Mouse (Mus musculus) 416B (cell line): ENCODE results near the gene Madcam1.

ENCODE experiments used
- DNase-seq: peaks from one replicate; pipeline ENCODE4 v3.0.0; 2011; ENCODE audit warnings: low read depth

Madcam1 gene

GRCm38 (mm10) chr10:79712029-79712428 lies 47.7 kb downstream of the Madcam1 start:
- peak; percentile 80 for DNase-seq

DNA sequence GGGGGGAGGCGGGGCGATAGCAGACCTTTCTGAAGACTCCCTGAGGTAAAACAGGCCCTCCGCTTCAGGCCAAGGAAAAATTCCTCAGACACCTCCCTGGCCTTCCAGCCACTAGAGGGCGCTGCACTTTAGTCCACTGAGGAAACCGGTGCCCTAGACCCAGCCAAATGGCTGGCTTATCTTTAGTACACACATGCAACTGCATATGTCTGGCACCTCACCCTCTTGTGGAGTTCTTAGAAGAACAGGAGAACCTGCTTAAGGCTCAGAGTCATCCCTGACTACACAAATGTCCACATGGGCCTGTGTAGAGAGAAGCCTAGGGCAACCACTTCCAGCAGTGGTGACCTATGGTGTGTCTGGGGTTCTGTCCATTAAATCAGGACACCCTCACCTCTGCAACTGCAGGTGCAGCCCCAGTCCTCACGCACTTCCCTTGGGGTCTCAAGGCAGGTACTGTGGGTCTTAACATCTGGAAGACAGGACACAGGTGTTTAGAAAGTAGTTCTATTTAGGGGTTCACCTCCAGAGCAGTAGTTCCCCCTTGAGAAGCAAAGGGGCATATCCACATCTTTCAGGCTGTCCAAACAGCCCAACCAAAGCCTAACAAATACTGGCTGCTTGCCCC lies 48.3 kb downstream of the Madcam1 start:
- peak; percentile 83 for DNase-seq

- no peak for DNase-seq
Observed at GRCm38 (mm10) chr10:79713163-79713562, 48.8 kb downstream of the Madcam1 start.

GRCm38 (mm10) chr10:79714996-79715395 lies 50.6 kb downstream of the Madcam1 start:
- DNase-seq = no peak

- DNase-seq = no peak
Observed at GRCm38 (mm10) chr10:79716254-79716987, 52.1 kb downstream of the Madcam1 start, which contains the start of gene Hcn2. Gene Hcn2, plus strand, starts transcription at chr10:79716634.

DNA sequence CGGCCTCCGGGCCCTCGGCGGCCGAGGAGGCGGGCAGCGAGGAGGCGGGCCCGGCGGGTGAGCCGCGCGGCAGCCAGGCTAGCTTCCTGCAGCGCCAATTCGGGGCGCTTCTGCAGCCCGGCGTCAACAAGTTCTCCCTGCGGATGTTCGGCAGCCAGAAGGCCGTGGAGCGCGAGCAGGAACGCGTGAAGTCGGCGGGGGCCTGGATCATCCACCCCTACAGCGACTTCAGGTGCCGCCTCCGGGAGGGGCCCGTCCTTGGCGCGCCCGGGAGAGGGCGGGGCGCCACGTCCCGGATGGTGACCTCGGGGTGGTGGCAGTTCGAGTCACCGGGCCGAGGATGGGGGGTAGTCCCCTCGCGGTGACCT lies 52.6 kb downstream of the Madcam1 start:
- no peak for DNase-seq

DNA sequence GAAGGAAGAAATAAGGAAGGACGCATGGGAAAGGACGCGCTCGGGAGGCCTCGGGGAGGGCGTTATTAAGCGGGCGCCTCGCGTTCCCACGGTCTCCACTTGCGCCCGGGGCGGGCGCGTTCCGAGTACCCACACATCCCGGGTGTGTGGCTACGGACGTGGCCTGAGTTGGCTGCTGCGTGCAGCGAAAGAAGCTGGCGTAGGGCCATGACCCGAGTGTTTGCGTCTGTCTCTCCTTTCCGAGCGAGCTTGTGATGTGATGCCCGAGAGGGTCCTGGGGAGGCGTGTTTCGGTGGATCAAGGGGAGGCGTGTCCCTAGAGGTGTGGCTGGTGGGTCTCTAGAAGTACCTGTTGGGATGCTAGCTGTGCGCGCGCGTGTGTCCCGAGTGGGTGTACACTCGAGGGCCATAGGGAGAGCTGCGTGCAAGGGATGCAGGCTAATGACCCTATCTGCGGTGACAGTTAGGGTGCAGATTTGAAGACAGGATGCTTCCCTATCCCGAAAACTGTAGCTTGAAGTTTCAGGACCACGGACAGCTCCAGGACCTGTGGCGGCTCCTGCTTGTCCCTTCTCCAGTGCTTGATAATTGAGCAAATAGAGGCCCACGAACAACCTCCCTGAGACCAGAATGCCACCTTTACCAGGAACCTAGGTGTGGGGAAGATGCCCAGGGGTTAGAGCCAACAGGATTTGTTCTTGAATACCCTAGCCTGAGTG lies 53.4 kb downstream of the Madcam1 start:
- peak; percentile 68 for DNase-seq
